Mouse (Mus musculus): Measurements from ENCODE around the gene Col15a1.
A peak's percentile ranks its signal among the peaks of the same experiment; 100 is the strongest.

Gene Col15a1

DNA sequence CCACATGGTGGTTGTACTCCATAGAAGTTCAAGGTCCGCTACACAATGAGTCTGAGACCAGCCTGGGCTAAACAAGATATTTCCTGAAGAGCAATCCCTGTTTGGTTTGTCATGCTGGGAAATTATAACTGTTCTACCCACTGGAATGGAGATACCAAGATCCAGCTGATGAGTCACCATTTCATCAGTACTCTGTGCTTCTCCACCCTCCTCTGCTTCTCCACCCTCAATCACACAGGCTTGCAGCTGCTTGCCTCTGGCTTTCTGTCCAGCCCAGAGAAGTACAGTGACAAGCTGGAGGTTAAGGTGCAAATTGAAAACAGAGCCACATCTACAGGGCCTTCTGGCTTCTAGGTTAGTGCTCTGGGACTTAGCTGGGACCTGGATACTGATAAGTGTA, 10.9 kb downstream of the Col15a1 start:
- DNase-seq (ENCODE audit: low read depth, low spot score): no peak
- H3K36me3 ChIP-seq (ENCODE audit: control insufficient read depth, insufficient read depth, low read length, poor library complexity, severe bottlenecking): no peaks in the 10 kb centered on the region
- H3K27me3 ChIP-seq (ENCODE audit: control insufficient read depth, insufficient read depth, low read length, poor library complexity, severe bottlenecking): no peaks in the 10 kb centered on the region

DNA sequence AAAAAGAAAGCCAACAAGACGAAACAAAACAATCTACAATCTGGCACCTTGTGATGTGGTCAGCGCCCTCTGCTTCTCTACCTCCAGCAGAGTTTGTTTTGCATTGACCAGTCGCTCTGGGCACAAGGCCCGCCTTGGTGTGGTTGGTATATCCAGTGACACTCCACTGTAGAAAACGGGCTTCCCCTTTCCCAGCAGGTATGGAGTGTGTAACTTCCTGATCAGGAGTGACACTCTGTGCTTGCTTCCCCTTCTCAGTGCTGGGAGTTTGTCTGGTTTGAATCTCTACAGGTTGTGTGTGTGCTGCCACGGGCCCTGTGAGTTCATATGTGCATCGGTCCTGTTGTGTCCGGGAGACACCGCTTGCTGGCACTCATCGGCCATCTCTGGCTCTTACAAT, 11.4 kb downstream of the Col15a1 start:
- Histone ChIP-seq H3K27me3 (ENCODE audit: control insufficient read depth, insufficient read depth, low read length, poor library complexity, severe bottlenecking) (no peaks in the 10 kb centered on the region), H3K36me3 (ENCODE audit: control insufficient read depth, insufficient read depth, low read length, poor library complexity, severe bottlenecking) (no peaks in the 10 kb centered on the region)
- no peak for DNase-seq (ENCODE audit: low read depth, low spot score)

DNA sequence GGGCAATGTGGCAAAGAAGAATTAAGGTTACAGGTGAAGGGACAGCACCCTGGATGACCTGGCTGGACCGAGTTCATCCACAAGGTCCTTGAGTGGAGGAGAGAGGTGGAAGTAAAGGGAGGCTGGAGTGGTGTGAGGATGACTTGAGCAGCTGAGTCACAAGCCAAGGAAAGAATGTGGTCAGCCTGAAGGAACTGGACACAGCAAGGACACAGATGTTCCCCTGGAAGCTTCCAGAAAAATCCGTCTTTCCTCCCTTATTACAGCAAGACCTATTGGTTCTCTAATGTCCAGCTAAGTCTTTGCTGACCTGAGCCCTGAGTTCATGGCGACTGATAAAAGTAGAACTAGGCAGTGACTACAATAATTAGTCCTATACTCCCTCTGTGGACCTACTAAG, 12.6 kb downstream of the Col15a1 start:
- no peak for DNase-seq (ENCODE audit: low read depth, low spot score)
- Histone ChIP-seq H3K27me3 (ENCODE audit: control insufficient read depth, insufficient read depth, low read length, poor library complexity, severe bottlenecking) (no peaks in the 10 kb centered on the region), H3K36me3 (ENCODE audit: control insufficient read depth, insufficient read depth, low read length, poor library complexity, severe bottlenecking) (no peaks in the 10 kb centered on the region)

DNA sequence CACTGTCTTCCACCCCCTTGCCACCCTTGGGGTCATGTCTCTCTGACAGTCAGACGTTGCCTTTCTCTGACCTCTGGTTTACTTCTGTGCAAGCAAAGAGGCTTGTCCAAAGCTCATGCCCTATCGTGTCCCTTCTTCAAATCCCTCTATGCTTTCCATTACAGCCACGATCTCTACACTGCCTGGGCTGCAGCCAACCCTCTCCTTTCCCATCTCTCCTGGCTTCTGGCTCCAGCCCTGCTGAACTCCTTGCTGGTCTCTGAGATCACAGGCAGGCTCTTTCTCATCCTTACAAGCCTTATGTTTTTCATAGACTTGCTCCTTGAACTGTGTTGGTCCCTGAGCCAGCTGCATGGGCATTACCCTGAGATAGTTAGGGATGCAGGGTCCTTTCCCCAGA, 14.2 kb downstream of the Col15a1 start:
- DNase-seq (ENCODE audit: low read depth, low spot score): no peak
- no peaks in the 10 kb centered on the region for H3K36me3 ChIP-seq (ENCODE audit: control insufficient read depth, insufficient read depth, low read length, poor library complexity, severe bottlenecking)
- no peaks in the 10 kb centered on the region for H3K27me3 ChIP-seq (ENCODE audit: control insufficient read depth, insufficient read depth, low read length, poor library complexity, severe bottlenecking)

DNA sequence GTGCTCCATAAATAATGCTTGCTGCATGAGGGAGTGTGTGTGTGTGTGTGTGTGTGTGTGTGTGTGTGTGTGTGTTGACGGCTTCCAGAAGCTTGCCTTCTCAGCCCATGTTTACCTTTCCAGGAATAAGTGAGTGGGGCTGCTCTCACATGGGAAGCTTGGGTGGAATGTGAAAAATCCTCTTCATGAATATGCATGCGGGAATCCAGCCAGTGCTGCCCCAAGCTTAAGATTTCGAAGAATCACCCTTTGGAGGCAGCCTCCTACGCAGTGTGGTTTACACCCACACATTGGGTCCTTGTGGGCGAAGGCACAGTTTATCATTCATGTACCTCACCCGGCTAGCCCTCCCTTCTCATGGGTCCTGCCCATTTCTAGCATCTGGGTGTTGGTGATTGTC, 18.0 kb downstream of the Col15a1 start:
- Histone ChIP-seq H3K36me3 (ENCODE audit: control insufficient read depth, insufficient read depth, low read length, poor library complexity, severe bottlenecking) (no peaks in the 10 kb centered on the region), H3K27me3 (ENCODE audit: control insufficient read depth, insufficient read depth, low read length, poor library complexity, severe bottlenecking) (no peaks in the 10 kb centered on the region)
- DNase-seq (ENCODE audit: low read depth, low spot score): no peak

DNA sequence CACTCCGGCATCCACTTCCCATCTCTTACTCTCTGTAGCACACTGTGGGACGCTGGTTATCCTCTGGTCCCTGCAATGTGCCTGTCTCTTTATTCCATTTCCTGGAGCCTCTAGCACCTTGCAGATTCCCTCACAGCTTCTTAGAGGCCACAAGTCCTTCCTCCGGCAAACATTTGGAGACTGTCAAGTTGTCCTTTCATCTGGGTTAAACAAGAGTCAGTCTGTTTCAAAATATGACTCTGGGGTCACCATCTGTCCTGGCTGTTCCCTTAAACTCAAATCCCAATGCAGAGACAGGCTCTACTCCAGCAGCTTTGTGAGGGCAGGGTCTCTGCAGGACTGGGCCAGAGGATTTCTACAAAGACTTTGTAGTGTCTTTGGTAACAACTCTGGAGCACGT, 19.1 kb downstream of the Col15a1 start:
- Histone ChIP-seq H3K27me3 (ENCODE audit: control insufficient read depth, insufficient read depth, low read length, poor library complexity, severe bottlenecking) (no peaks in the 10 kb centered on the region), H3K36me3 (ENCODE audit: control insufficient read depth, insufficient read depth, low read length, poor library complexity, severe bottlenecking) (no peaks in the 10 kb centered on the region)
- DNase-seq (ENCODE audit: low read depth, low spot score): no peak

DNA sequence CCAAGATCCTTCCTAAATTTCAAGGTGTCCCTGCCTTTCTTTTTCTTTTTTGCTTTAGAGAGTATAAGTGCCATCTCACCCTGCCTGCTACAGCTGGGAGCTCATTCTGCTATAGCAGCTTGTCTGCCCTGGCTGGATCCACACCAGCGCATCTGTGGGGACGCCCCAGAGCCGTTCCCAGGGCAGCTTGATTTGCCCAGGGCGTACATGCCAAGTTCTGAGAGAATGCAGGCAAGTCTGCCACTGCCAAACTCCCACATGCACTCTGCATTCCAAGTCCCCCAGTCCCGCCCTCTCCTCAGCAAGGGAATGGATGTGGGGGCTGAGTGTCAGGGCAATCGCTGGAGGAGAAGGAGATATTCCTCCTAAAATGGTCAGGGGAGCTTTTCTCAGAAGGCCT, 19.8 kb downstream of the Col15a1 start:
- DNase-seq (ENCODE audit: low read depth, low spot score): no peak
- Histone ChIP-seq H3K27me3 (ENCODE audit: control insufficient read depth, insufficient read depth, low read length, poor library complexity, severe bottlenecking) (no peaks in the 10 kb centered on the region), H3K36me3 (ENCODE audit: control insufficient read depth, insufficient read depth, low read length, poor library complexity, severe bottlenecking) (no peaks in the 10 kb centered on the region)

DNA sequence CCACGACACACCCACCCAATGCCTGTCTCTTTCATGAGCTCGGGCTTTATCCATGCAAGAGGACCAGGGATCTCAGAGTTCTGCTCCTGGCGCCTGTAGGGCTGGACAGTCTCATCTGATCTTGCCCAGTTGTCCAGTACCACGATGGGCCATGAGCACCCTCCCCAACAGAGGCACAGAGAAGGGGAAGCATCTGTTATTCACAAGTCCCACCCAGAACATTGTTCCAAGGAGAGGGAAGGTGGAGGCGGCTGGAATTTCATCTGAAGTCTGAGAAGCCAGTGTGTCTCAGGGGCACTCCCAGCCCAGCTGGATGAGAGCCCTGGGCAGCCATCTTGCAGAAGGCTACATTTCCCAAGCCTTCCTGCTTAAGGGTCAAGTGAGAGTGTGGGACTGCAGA, 21.0 kb downstream of the Col15a1 start:
- DNase-seq (ENCODE audit: low read depth, low spot score): no peak
- H3K36me3 ChIP-seq (ENCODE audit: control insufficient read depth, insufficient read depth, low read length, poor library complexity, severe bottlenecking): no peaks in the 10 kb centered on the region
- H3K27me3 ChIP-seq (ENCODE audit: control insufficient read depth, insufficient read depth, low read length, poor library complexity, severe bottlenecking): no peaks in the 10 kb centered on the region

DNA sequence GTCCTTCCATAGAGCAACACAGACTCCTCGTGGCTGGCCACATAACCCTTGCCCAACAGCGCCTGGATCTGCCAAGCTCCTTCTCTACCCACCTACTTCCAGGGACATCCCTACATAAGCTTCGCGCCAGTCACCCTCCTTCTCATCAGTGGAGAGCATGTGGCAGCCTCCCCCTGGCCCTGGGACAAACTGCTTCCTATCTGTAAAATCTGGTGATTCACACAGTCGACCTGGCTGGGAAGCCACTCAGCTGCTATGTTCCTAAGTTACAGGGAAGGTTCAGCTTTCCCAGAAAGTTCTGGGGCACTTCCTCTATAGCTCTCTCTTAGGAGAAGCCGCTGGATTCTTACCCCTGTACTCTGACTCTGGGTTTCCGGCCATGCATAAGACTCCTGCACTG, 22.5 kb downstream of the Col15a1 start:
- H3K27me3 ChIP-seq (ENCODE audit: control insufficient read depth, insufficient read depth, low read length, poor library complexity, severe bottlenecking): no peaks in the 10 kb centered on the region
- H3K36me3 ChIP-seq (ENCODE audit: control insufficient read depth, insufficient read depth, low read length, poor library complexity, severe bottlenecking): no peaks in the 10 kb centered on the region
- no peak for DNase-seq (ENCODE audit: low read depth, low spot score)

DNA sequence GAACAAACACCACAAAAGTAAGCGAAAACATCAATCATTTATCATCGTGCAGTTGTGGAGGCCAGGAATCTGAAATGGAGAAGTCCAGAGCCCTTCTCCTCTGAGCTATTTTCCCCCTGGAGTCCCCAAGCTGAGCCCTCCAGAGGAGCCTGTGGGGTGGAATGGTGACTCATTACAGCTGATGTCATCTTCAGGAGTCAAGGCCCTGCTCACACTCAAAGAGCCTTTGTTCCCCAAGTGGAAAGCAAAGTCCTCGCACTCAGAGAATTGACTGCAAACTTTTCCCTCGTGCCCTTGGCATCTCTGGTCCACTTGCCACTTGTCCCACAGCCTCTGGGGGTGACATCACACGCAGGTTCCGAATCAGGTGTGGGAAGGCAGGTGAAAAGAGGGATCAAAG, 23.4 kb downstream of the Col15a1 start:
- no peaks in the 10 kb centered on the region for H3K36me3 ChIP-seq (ENCODE audit: control insufficient read depth, insufficient read depth, low read length, poor library complexity, severe bottlenecking)
- DNase-seq (ENCODE audit: low read depth, low spot score): no peak
- no peaks in the 10 kb centered on the region for H3K27me3 ChIP-seq (ENCODE audit: control insufficient read depth, insufficient read depth, low read length, poor library complexity, severe bottlenecking)

DNA sequence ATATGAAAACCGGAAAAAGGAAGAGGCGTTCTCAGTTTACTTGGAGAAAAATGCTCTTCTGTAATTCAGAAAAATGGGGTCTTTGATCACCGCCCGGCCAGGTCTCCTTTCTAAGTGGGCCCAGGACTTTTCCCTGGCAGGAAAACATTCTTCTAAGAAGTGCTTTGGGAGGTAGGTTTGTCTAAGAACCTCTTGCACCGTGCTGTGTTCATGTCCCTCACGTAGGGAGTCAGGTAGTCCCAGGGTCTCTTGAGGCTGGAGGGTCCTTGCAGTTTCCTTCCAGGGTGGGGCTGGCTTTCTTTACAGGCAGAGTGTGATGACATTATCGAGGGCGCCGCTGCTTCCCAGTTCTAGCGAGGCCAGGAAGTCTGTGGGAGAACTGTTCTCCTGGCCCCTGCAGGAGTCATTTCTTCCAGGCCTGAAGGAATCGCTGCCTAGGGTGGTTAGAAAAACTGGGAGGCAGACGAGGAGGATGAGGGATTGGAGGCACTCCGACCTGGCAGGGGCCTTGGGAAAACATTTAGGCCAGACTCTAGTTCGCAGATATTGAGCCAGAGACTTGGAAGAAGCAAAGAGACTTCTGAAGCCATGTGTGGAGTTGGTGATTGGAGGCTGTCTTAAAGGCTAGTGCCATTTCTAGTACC, 25.4 kb downstream of the Col15a1 start:
- H3K36me3 ChIP-seq (ENCODE audit: control insufficient read depth, insufficient read depth, low read length, poor library complexity, severe bottlenecking): no peaks in the 10 kb centered on the region
- no peaks in the 10 kb centered on the region for H3K27me3 ChIP-seq (ENCODE audit: control insufficient read depth, insufficient read depth, low read length, poor library complexity, severe bottlenecking)
- DNase-seq (ENCODE audit: low read depth, low spot score): no peak

DNA sequence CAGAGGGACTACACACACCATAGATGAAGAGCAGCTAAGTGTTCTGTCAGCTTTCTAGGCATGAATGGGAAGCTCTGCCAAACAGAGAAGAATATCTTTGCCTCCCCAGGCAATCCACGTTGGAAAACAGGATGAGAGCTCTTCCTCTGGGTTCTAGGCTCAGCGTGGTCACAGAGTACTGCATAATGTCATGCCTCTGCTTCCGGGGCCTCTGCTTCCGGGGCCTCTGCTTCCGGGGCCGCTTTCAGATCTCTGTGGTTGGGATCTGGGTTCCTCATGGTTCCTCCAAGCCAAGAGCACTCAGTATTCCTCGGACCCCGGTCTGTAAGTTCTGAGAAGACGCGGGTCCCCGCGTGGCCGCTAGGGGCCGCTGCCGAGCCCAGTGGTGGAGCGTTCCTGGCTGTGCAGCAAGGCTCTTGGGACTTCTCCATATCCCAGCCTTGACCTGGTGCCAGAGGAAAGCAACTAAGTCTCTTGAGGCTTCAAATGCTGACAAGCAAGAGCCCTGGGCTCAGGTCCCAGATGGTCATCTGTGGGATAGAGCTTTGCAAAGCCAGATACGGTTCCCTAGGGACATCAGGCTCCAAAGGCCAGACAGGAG, 26.8 kb downstream of the Col15a1 start:
- Histone ChIP-seq H3K27me3 (ENCODE audit: control insufficient read depth, insufficient read depth, low read length, poor library complexity, severe bottlenecking) (no peaks in the 10 kb centered on the region), H3K36me3 (ENCODE audit: control insufficient read depth, insufficient read depth, low read length, poor library complexity, severe bottlenecking) (no peaks in the 10 kb centered on the region)
- peak; percentile 59 for DNase-seq (ENCODE audit: low read depth, low spot score)

DNA sequence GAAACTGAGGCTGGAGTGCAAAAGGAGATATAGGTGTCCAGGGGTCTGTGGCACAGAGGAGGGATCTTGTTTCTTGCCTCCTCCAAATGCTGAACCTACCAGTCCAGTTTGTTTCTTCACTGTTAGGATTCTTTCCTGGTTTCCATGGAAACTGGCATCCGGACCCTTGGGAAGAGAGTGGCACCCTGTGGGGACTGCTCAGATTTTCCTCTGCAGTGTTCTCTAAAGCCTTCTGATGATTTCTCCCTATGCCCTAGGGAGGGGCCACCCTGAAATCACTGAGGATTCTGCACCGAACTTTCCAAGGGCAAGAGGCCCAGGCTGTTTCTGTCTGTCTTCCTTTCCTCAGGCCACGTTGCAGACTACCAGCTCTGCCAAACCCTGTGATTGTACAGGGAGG, 27.4 kb downstream of the Col15a1 start:
- no peaks in the 10 kb centered on the region for H3K27me3 ChIP-seq (ENCODE audit: control insufficient read depth, insufficient read depth, low read length, poor library complexity, severe bottlenecking)
- no peak for DNase-seq (ENCODE audit: low read depth, low spot score)
- no peaks in the 10 kb centered on the region for H3K36me3 ChIP-seq (ENCODE audit: control insufficient read depth, insufficient read depth, low read length, poor library complexity, severe bottlenecking)

DNA sequence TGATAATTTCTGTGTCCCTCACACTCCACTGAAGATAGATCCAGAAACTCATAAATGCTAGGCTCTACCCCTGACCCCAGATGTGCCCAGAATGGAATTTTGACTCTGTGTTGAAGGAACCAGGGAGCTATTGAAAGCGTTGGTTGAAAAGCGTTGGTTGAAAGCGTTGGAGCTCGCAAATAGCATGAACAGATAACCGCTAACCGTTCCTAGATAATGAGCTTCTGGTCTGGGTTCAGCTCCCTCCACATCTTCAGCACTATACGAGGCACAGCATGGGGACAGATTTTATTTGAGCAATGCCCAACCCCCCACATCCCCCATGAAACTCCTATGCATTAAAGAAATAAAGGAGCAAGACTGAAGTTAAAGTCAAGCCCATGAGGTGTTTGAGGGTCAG, 28.1 kb downstream of the Col15a1 start:
- no peaks in the 10 kb centered on the region for H3K36me3 ChIP-seq (ENCODE audit: control insufficient read depth, insufficient read depth, low read length, poor library complexity, severe bottlenecking)
- H3K27me3 ChIP-seq (ENCODE audit: control insufficient read depth, insufficient read depth, low read length, poor library complexity, severe bottlenecking): no peaks in the 10 kb centered on the region
- no peak for DNase-seq (ENCODE audit: low read depth, low spot score)

DNA sequence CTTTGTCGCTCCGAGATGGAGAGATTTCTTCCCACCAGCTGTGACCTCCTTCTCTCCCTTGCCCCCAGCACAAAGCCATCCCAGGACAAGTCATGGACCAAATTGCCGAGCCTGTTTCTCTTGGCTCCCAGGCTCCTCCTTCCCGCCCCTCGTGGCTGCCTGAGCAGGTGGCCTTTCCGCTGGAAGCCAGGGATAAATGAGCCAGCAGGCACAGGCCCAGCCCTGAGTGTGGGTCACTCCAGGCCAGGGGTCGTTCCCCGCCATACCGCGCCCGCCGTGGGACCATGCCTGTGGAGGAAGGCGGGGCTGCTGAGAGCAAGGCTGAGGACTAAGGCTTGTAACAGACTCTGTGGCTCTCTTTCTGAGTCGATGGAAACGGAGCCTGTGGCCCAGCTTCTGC, 29.3 kb downstream of the Col15a1 start:
- DNase-seq (ENCODE audit: low read depth, low spot score): no peak
- Histone ChIP-seq H3K36me3 (ENCODE audit: control insufficient read depth, insufficient read depth, low read length, poor library complexity, severe bottlenecking) (no peaks in the 10 kb centered on the region), H3K27me3 (ENCODE audit: control insufficient read depth, insufficient read depth, low read length, poor library complexity, severe bottlenecking) (no peaks in the 10 kb centered on the region)

DNA sequence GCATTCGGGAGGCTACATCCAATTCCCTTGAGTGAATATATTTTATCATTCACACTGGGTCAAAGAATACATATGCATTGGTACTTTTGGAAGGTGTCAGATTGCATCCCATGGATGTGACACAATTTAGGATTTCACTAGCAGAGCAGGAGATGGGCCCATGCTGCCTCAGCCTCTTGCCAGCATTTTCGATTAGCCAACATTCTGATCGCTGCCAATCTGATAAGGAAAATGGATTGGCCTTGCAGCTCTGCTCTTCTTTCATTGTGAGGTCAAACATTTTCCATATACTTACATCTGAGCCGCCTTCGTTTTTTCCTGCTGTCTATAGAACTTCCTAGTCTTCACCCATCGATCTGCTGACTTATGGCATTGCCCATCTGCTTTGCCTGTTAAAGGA, 31.2 kb downstream of the Col15a1 start:
- Histone ChIP-seq H3K27me3 (ENCODE audit: control insufficient read depth, insufficient read depth, low read length, poor library complexity, severe bottlenecking) (no peaks in the 10 kb centered on the region), H3K36me3 (ENCODE audit: control insufficient read depth, insufficient read depth, low read length, poor library complexity, severe bottlenecking) (no peaks in the 10 kb centered on the region)
- DNase-seq (ENCODE audit: low read depth, low spot score): no peak
